Mouse (Mus musculus) CH12.LX (cell line): ENCODE data around the gene Ccdc155.
A peak's percentile ranks its signal among the peaks of the same experiment; 100 is the strongest.

Experiments used
- CTCF ChIP-seq, 2 experiments: IDR thresholded peaks in 1 of 2; conservative IDR thresholded peaks in 1 of 2; 2 replicates each; pipeline ENCODE4 v1.5.1; 2011 to 2012; ENCODE audit warnings: low read depth in 2 of 2, low read length in 2 of 2, improper control_type of control experiment in 1 of 2, inconsistent platforms in 1 of 2, mild to moderate bottlenecking in 1 of 2, moderate library complexity in 1 of 2
- ELF1 ChIP-seq: IDR thresholded peaks from 2 replicates; pipeline ENCODE4 v1.6.1; 2014; ENCODE audit warnings: low read depth, mild to moderate bottlenecking, inconsistent platforms, low read length, improper control_type of control experiment
- EP300 ChIP-seq: IDR thresholded peaks from 2 replicates; pipeline ENCODE4 v1.6.1; 2011; ENCODE audit warnings: low read length, improper control_type of control experiment
- ETS1 ChIP-seq: conservative IDR thresholded peaks from 2 replicates; pipeline ENCODE4 v1.6.1; 2012; ENCODE audit warnings: low read depth, mild to moderate bottlenecking, inconsistent platforms, low read length, improper control_type of control experiment, moderate library complexity
- GABPA ChIP-seq: IDR thresholded peaks from 2 replicates; pipeline ENCODE4 v1.6.1; 2012; ENCODE audit warnings: low read depth, low read length, improper control_type of control experiment, inconsistent platforms; ENCODE audit not compliant: insufficient replicate concordance
- MAX ChIP-seq: IDR thresholded peaks from 2 replicates; pipeline ENCODE4 v1.6.1; 2011; ENCODE audit warnings: low read length, improper control_type of control experiment
- POLR2A ChIP-seq: IDR thresholded peaks from 2 replicates; pipeline ENCODE4 v1.6.1; 2011; ENCODE audit warnings: low read depth, mild to moderate bottlenecking, improper control_type of control experiment, low read length
- POLR2AphosphoS2 ChIP-seq: IDR thresholded peaks from 2 replicates; pipeline ENCODE4 v1.6.1; 2011; ENCODE audit warnings: low read depth, low read length, improper control_type of control experiment
- USF1 ChIP-seq: IDR thresholded peaks from 2 replicates; pipeline ENCODE4 v1.6.1; 2014; ENCODE audit warnings: low read depth, mild to moderate bottlenecking, inconsistent platforms, low read length, improper control_type of control experiment

DNA sequence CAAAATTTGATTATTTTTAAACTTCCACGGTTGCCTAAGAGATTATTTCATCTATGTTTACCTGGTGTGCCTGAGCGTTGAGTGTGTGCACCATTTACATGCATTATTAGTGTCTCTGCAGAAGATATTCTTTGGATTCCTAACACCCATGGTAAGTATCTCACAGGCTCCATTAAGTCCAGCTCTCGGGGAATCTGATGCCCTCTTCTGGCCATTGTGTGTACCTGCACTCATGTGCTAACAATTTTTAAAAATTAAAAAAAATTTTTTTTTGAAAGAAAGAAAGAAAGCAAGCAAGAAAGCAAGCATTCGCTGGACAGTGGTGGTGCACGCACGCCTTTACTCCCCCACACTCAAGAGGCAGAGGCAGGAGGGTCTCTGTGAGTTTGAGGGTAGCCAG is 3.6 kb upstream of the Ccdc155 start:
- TF ChIP-seq MAX (no peak), EP300 (no peak), CTCF (conservative IDR thresholded peaks at IDR 0.05 in 1 of 2, IDR thresholded peaks at IDR 0.05 in 1 of 2; ENCODE audit: low read depth in 2 of 2, low read length in 2 of 2) (0 out of 4 replicates have a peak, but pooled peaks of 1 of the 2 experiments have one; percentile 9), POLR2A (no peak), GABPA (no peak), POLR2AphosphoS2 (no peak), USF1 (no peak), ETS1 (no peak), ELF1 (no peak)
